ENCODE assay signal across 8 mouse cellular contexts in genomic region chr6:54815428-54816130, GRCm38 (mm10). TPM values are rescaled to one million over a fixed set of nuclear protein-coding genes. Genes with fewer than 3 reads are reported as not detected.
DNase-seq lines count a peak whose midpoint lies in the region; ATAC-seq and TF ChIP-seq lines count a peak whose summit lies in the region.

No protein-coding gene starts in this region.

- no peak for TF ChIP-seq POLR2A in liver, adult 2 months (IDR thresholded peaks at IDR 0.05; ENCODE audit: extremely low read depth, insufficient read depth, low read length)

- H3K4me3 ChIP-seq in liver, adult 2 months (ENCODE audit: insufficient read depth, low read depth, low read length) = peak overlapping the region; percentile 40; the same call in 1 of the 2 replicates
- H3K4me3 ChIP-seq in embryonic facial prominence, embryonic 13.5 days = no peak overlapping the region
- H3K4me3 ChIP-seq in intestine, embryonic 15.5 days (replicated peaks) = no peak overlapping the region
- H3K4me3 ChIP-seq in neural tube, embryonic 14.5 days (ENCODE audit: low read depth, low read length) = peak overlapping the region; percentile 81; the same call in 1 of the 2 replicates

- peak overlapping the region; percentile 59 for H3K27ac ChIP-seq in liver, adult 2 months (replicated peaks; ENCODE audit: insufficient read depth, low read depth, low read length)
- H3K27ac ChIP-seq in embryonic facial prominence, embryonic 13.5 days = no peak overlapping the region
- H3K27ac ChIP-seq in intestine, embryonic 15.5 days = no peak overlapping the region; the same call in 1 of the 2 replicates
- no peak overlapping the region for H3K27ac ChIP-seq in neural tube, embryonic 14.5 days (ENCODE audit: low read depth, low read length)

- no peaks in the 10 kb centered on the region for H3K9me3 ChIP-seq in embryonic facial prominence, embryonic 13.5 days
- H3K9me3 ChIP-seq in intestine, embryonic 15.5 days = no peaks in the 10 kb centered on the region
- H3K9me3 ChIP-seq in neural tube, embryonic 14.5 days (ENCODE audit: control insufficient read depth, low read length) = no peaks in the 10 kb centered on the region

- H3K4me2 ChIP-seq in embryonic facial prominence, embryonic 13.5 days = peak overlapping the region; percentile 63
- H3K4me2 ChIP-seq in intestine, embryonic 15.5 days (replicated peaks) = peak overlapping the region; percentile 54
- H3K4me2 ChIP-seq in neural tube, embryonic 14.5 days (ENCODE audit: low read depth, low read length) = peak overlapping the region; percentile 75; the same call in 1 of the 2 replicates

- WGBS in liver, adult 2 months = 71% methylated on average over 9 of the region's 9 CpGs
- 78% methylated on average over 9 of the region's 9 CpGs for WGBS in embryonic facial prominence, embryonic 13.5 days
- WGBS in intestine, embryonic 15.5 days = 73% methylated on average over 9 of the region's 9 CpGs
- 81% methylated on average over 9 of the region's 9 CpGs for WGBS in neural tube, embryonic 14.5 days

- no peak for ATAC-seq in embryonic facial prominence, embryonic 13.5 days (ENCODE audit: insufficient number of reproducible peaks, insufficient read depth, low FRiP score, low TSS enrichment, low read depth)
- no peak for ATAC-seq in intestine, embryonic 15.5 days
- ATAC-seq in neural tube, embryonic 14.5 days (ENCODE audit: low read depth) = no peak

- H3K9ac ChIP-seq in liver, adult 2 months (ENCODE audit: low read depth, low read length) = peak overlapping the region; percentile 25; the same call in 1 of the 2 replicates
- no peak overlapping the region for H3K9ac ChIP-seq in embryonic facial prominence, embryonic 13.5 days
- no peak overlapping the region for H3K9ac ChIP-seq in intestine, embryonic 15.5 days
- H3K9ac ChIP-seq in neural tube, embryonic 14.5 days (replicated peaks; ENCODE audit: low read depth, low read length) = no peak overlapping the region; the same call in 1 of the 2 replicates

- TF ChIP-seq CTCF in liver, adult 2 months (IDR thresholded peaks at IDR 0.05; ENCODE audit: low read depth, low read length) = no peak

- H3K27me3 ChIP-seq in liver, adult 2 months (ENCODE audit: control insufficient read depth, insufficient read depth, low read length) = no peaks in the 10 kb centered on the region
- H3K27me3 ChIP-seq in embryonic facial prominence, embryonic 13.5 days = no peaks in the 10 kb centered on the region
- no peaks in the 10 kb centered on the region for H3K27me3 ChIP-seq in intestine, embryonic 15.5 days (replicated peaks)
- no peaks in the 10 kb centered on the region for H3K27me3 ChIP-seq in neural tube, embryonic 14.5 days (ENCODE audit: control insufficient read depth, insufficient read depth, low read length)

- H3K79me2 ChIP-seq in liver, adult 2 months (ENCODE audit: control insufficient read depth, insufficient read depth, low read length) = peaks cover 3% of the 10 kb centered on the region; the same call in 1 of the 2 replicates

- DNase-seq in liver, adult 2 months (ENCODE audit: extremely low read depth, low read depth, low spot score) = no peak
- DNase-seq in liver = no peak
- DNase-seq in left cerebral cortex, adult 18-20 months (ENCODE audit: low spot score in 2 of 2) = no peak
- no peak for DNase-seq in spleen, adult 12 weeks (ENCODE audit: low spot score)
- no peak for DNase-seq in cerebellum, adult 9-10 months

- H3K4me1 ChIP-seq in liver, adult 2 months (ENCODE audit: control insufficient read depth, insufficient read depth, low read length) = peaks cover 23% of the 10 kb centered on the region
- peaks cover 28% of the 10 kb centered on the region for H3K4me1 ChIP-seq in embryonic facial prominence, embryonic 13.5 days
- H3K4me1 ChIP-seq in intestine, embryonic 15.5 days (replicated peaks) = peaks cover 15% of the 10 kb centered on the region; the same call in 1 of the 2 replicates
- H3K4me1 ChIP-seq in neural tube, embryonic 14.5 days (ENCODE audit: control insufficient read depth, insufficient read depth, low read length) = peaks cover 23% of the 10 kb centered on the region; the same call in 1 of the 2 replicates

- H3K36me3 ChIP-seq in liver, adult 2 months (ENCODE audit: control insufficient read depth, insufficient read depth, low read length) = no peaks in the 10 kb centered on the region
- H3K36me3 ChIP-seq in embryonic facial prominence, embryonic 13.5 days = no peaks in the 10 kb centered on the region
- H3K36me3 ChIP-seq in intestine, embryonic 15.5 days = no peaks in the 10 kb centered on the region
- no peaks in the 10 kb centered on the region for H3K36me3 ChIP-seq in neural tube, embryonic 14.5 days (ENCODE audit: control insufficient read depth, insufficient read depth, low read length)

RNA-seq across cellular contexts. Expression of gene Znrf2, which starts 1.1 kb away (rescaled TPM):
- total RNA-seq in liver, adult 2 months (2014; rRNA removed) = 27.8 and 28.1 TPM in 2 replicates
- 15.8 and 16.2 TPM in 2 replicates for polyA plus RNA-seq in liver, adult 2 months (2012; rRNA removed)
- polyA plus RNA-seq in embryonic facial prominence, embryonic 13.5 days (2015; fragmentation: Nextera tagmentation; extraction: Ambion mirVana) = 3.5 and 3.7 TPM in 2 replicates
- polyA plus RNA-seq in intestine, embryonic 15.5 days (2015; fragmentation: Nextera tagmentation; extraction: Ambion mirVana) = 5.8 and 6.5 TPM in 2 replicates
- 6.6 and 8.0 TPM in 2 replicates for polyA plus RNA-seq in neural tube, embryonic 14.5 days (2014; fragmentation: Nextera tagmentation; extraction: Ambion mirVana)
- total RNA-seq in left cerebral cortex, adult 18-20 months (2021) = 10 to 100 TPM; 12.6 to 14.6 TPM

Comparison
In these comparisons a context has a peak if more than half of its experiments do, and no peak if none do; other contexts are left out.
1. H3K4me3 ChIP-seq: peak in liver, adult 2 months (single experiment) and neural tube, embryonic 14.5 days (single experiment); none in embryonic facial prominence, embryonic 13.5 days (single experiment) and intestine, embryonic 15.5 days (single experiment).
2. Peak in every context shown above with its lines, with median percentiles within 50 percentile points of each other: H3K4me2 ChIP-seq.